Mouse (Mus musculus) left cerebral cortex, adult 8-10 months (tissue): ENCODE results near the gene Shisa4. TPM values are rescaled to one million over a fixed set of nuclear protein-coding genes. Genes with fewer than 3 reads are reported as not detected.
"Not testable (repeated sequence)": the region's sequence is repeated elsewhere in the genome, so short reads cannot be mapped to it uniquely, and the experiment has no call there.

Experiments
- DNase-seq, 2 experiments: peaks; one replicate each; pipeline ENCODE4 v3.0.0; 2022; ENCODE audit warnings: low spot score in 2 of 2
- total RNA-seq, 4 experiments: library from RNA; stranded (reverse); gene quantifications; 2 replicates each; pipeline ENCODE4 v1.2.4; 2022

Shisa4 gene
- 100 to 1,000 TPM; 167 to 177 (median 171) TPM for total RNA-seq

GRCm38 (mm10) chr1:135374868-135375581, at the start of gene Shisa4:
TSS of gene Shisa4 (minus strand) at chr1:135375237.
- DNase-seq: peak; percentile 63 to 88

GRCm38 (mm10) chr1:135422772-135423171, 47.7 kb upstream of the Shisa4 start:
- DNase-seq: no peak

GRCm38 (mm10) chr1:135413996-135414395, 39.0 kb upstream of the Shisa4 start:
- DNase-seq: no peak

- DNase-seq: no peak
Observed at GRCm38 (mm10) chr1:135412130-135412529, 37.1 kb upstream of the Shisa4 start.

- peak in 1 of 2 experiments; percentile 47 for DNase-seq
Observed at GRCm38 (mm10) chr1:135410967-135411366, 35.9 kb upstream of the Shisa4 start.

GRCm38 (mm10) chr1:135408973-135409372, 33.9 kb upstream of the Shisa4 start:
- DNase-seq: no peak

- no peak for DNase-seq
Observed at GRCm38 (mm10) chr1:135405356-135405755, 30.3 kb upstream of the Shisa4 start.

GRCm38 (mm10) chr1:135401452-135402110, 26.5 kb upstream of the Shisa4 start:
- no peak for DNase-seq

- DNase-seq: no peak
Observed at GRCm38 (mm10) chr1:135399466-135399865, 24.4 kb upstream of the Shisa4 start.

GRCm38 (mm10) chr1:135385161-135385560, 10.1 kb upstream of the Shisa4 start:
- peak in 1 of 2 experiments; percentile 34 for DNase-seq

GRCm38 (mm10) chr1:135384171-135384570, 9.1 kb upstream of the Shisa4 start:
- no peak for DNase-seq

- DNase-seq: not testable (repeated sequence)
Observed at GRCm38 (mm10) chr1:135381560-135381959, 6.5 kb upstream of the Shisa4 start.

- DNase-seq: peak; percentile 39 to 87
Observed at GRCm38 (mm10) chr1:135380071-135380991, 5.3 kb upstream of the Shisa4 start.

- DNase-seq: no peak
Observed at GRCm38 (mm10) chr1:135379048-135379447, 4.0 kb upstream of the Shisa4 start.

- DNase-seq: peak; percentile 32 to 88
Observed at GRCm38 (mm10) chr1:135378576-135378975, 3.5 kb upstream of the Shisa4 start.

GRCm38 (mm10) chr1:135374175-135374867, 716 bp downstream of the Shisa4 start:
- peak in 1 of 2 experiments; percentile 40 for DNase-seq

- no peak for DNase-seq
Observed at GRCm38 (mm10) chr1:135373171-135373677, 1.8 kb downstream of the Shisa4 start.

- no peak for DNase-seq
Observed at GRCm38 (mm10) chr1:135369415-135369814, 5.6 kb downstream of the Shisa4 start.

GRCm38 (mm10) chr1:135368982-135369381, 6.1 kb downstream of the Shisa4 start:
- DNase-seq: no peak

GRCm38 (mm10) chr1:135368245-135368644, 6.8 kb downstream of the Shisa4 start:
- peak; percentile 70 to 84 for DNase-seq

- DNase-seq: no peak
Observed at GRCm38 (mm10) chr1:135367595-135367994, 7.4 kb downstream of the Shisa4 start.
